Mouse (Mus musculus) left cerebral cortex, postnatal 10 days (tissue): ENCODE data around the gene Gm19684. TPM values are rescaled to one million over a fixed set of nuclear protein-coding genes. Genes with fewer than 3 reads are reported as not detected.
A peak's percentile ranks its signal among the peaks of the same experiment; 100 is the strongest.
"Not testable (repeated sequence)": the region's sequence is repeated elsewhere in the genome, so short reads cannot be mapped to it uniquely, and the experiment has no call there.

Experiments used
- DNase-seq, 2 experiments: peaks; one replicate each; pipeline ENCODE4 v3.0.0; 2021 to 2022; ENCODE audit warnings: low spot score in 2 of 2, mixed read lengths in 1 of 2; ENCODE audit errors: extremely low spot score in 1 of 2
- intact Hi-C: fragments of 180-260 bp; cut with DNase I; formaldehyde crosslinking; loops from one replicate; pipeline ENCODE4 v1.15.1; 2025
- total RNA-seq, 2 experiments: library from RNA; stranded (reverse); gene quantifications; 2 replicates each; pipeline ENCODE4 v1.2.3; 2021

Gene Gm19684
- total RNA-seq, result not detected

GRCm38 (mm10) chr17:36121352-36122020 is at the start of gene Gm19684:
Gene Gm19684, plus strand, starts transcription at chr17:36121678.
- intact Hi-C loops, result not testable (repeated sequence)
- peak in 1 of 2 experiments; percentile 20 for DNase-seq

DNA sequence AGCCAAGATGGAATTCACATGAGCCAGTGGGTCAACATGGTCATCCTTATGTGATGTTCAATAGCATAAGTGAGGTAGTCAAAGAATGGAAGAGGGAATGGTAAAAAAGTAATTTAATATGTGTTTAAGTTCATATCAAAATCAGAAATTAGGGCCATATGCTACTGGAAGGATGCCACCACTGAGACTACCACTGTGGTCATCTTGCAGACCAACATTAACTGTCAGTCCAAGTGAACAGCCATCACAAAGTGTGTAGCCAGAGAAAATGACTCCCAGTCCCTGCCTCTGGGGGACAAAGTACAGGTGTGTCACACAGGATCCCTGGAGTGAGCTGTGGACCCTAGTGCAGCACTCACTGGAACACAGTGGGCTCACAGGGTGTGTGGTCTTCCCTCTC is 39.6 kb upstream of the Gm19684 start:
- intact Hi-C loops, DNase-seq: not testable (repeated sequence)

DNA sequence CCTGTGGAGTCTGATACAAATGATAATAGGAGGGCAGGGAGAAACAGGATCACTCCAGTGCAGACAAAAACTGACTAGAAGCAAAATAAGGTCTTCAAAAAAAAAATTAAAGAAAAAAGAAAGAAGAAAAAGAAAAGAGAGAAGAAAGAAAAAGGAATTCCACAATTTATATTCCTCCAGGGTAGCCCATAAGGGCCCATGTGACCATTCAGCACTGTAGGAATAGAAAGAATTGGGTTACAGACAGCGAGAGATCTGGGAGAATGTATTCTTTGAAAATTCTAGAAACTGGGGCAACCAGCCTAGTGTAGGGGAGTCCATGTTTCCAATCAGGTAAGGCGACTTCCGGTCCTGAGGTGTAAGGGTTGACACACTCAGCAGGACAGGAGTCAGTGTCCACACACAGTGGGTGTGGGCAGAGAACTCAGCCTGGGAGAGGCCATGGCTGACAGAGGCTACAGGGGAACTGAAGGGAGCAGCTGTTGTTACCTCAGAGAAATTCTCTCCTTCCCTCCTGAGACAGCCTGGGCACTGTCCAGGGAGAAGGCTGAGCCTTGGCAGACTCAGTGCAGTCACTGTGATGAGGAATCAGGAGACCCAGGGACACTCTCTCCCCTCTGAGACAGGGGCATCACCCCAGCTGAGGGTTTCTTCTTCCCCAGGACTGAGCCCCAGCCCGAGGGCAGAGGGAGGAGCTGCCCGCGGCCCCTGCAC is 38.8 kb upstream of the Gm19684 start:
- DNase-seq, intact Hi-C loops: not testable (repeated sequence)

DNA sequence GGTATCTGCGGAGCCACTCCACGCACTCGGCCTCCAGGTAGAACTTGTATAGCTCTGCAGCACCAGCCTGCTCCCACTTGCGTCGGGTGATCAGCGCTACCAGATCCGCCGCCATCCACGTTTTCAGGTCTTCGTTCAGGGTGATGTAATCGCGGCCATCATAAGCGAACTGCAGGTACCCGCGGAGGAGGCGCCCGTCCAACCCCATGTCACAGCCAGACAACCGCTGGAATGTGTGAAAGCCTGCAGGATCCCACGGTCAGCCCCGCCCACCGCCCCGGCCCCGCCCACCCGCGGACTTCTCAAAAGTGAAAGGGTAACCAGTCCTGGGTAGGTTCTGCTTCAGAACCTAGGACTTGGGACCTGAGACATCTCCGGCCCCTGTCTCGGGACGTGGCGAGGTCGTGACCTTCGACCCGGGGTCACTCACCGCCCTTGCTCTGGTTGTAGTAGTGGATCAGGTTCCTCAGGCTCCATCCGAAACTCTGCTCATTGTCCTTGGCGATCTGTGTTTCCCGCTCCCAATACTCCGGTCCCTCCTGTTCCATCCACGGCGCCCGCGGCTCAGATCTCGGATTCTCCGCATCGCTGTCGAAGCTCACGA is 38.1 kb upstream of the Gm19684 start:
- peak in 1 of 2 experiments; percentile 47 for DNase-seq
- intact Hi-C loops, result no loop called here

GRCm38 (mm10) chr17:36083870-36084451 is 37.5 kb upstream of the Gm19684 start:
- DNase-seq, result no peak
- intact Hi-C loops, result no loop called here

DNA sequence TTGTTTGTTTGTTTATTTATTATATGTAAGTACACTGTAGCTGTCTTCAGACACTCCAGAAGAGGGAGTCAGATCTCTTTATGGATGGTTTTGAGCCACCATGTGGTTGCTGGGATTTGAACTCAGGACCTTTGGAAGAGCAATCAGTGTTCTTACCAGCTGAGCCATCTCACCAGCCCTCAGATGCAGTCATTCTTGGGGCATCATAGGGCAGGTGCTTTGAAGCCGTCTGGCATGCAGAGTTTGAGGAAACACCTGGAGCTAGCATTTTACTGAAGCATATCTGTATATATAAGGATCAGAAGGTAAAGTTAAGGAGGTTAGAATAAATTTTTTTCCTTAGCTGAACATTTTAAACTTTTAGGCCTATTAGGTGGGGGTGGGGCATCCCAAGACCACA is 35.5 kb upstream of the Gm19684 start:
- intact Hi-C loops, DNase-seq: not testable (repeated sequence)

- DNase-seq, intact Hi-C loops: not testable (repeated sequence)
Measured at GRCm38 (mm10) chr17:36091933-36092332, 29.5 kb upstream of the Gm19684 start.

DNA sequence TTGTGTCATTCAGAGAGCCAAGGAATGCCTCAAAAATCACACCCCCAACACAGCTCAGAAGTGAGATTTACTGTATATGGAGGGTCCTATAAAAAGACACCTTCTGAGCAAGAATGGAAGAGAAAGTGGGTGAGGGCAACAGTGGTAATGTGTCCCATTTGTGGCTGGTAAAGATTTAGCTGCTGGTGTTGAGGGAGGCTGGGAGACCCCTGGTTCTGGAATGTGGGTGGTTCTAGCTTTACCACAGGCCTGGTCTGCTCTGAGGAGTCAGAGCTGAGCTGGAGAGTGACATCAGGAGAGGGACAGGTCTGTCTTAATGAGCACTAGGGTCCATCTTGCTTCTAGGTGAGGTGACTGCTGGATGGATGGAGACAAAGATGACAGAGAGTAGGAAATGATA is 29.0 kb upstream of the Gm19684 start:
- DNase-seq, intact Hi-C loops: not testable (repeated sequence)

GRCm38 (mm10) chr17:36093936-36094335 is 27.5 kb upstream of the Gm19684 start:
- intact Hi-C loops, result no loop called here
- DNase-seq, result no peak

DNA sequence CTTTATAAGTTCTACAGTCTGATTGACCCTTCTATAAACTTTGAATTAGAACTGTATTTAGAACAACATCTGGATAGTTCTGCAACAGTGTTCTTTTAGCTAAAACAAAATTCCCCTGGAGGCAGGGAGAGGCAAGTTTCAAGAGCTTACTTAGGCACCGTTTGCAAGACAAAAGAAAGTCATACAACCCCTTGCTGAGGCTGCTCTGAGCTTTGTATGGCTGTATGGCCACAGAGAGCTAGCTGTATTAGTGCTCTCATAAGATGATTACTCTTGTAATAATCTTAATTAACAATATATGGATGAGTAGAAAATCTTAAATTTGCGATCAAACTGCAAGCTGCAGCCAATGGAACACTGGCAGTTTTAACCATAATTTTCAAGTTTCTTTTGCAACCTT is 21.9 kb upstream of the Gm19684 start:
- DNase-seq, intact Hi-C loops: not testable (repeated sequence)

DNA sequence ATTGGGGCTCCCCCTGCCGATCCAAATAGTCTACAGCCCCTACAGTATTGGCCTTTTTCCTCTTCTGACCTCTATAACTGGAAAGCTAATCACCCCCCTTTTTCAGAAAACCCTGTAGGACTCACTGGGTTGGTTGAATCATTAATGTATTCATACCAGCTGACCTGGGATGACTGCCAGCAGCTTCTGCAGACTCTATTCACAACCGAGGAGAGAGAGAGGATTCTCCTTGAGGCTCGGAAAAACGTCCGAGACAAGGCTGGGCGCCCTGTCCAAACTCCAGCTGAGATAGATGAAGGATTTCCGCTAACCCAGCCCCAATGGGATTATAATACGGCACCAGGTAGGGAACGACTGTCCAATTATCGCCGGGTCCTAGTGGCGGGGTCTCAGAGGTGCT is 19.4 kb upstream of the Gm19684 start:
- DNase-seq, intact Hi-C loops: not testable (repeated sequence)

DNA sequence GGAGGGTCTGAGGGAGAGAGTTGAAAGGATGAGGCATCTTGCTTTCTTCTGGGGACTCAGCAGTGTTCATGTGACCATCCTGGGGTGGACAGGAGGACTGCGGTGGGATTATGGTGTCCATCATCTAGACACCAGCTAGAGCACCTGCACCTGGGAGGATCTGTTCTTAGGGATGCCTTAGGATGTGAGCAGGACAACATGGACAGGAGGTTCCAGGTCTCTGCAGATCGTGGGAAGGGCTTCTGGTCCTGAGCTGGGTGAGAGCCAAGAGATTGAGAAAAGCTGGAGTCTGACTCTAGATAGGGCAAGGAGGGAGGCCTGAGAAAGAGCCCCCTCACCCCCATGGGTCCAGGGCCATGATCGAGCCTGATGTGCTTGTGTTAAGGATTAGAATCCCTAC is 11.3 kb upstream of the Gm19684 start:
- intact Hi-C loops, result loop anchor here (5.0 kb wide), 1 partner anchor 113 kb away; no protein-coding TSS in a partner anchor
- DNase-seq, result not testable (repeated sequence)

GRCm38 (mm10) chr17:36110641-36111509 is 10.6 kb upstream of the Gm19684 start:
- DNase-seq, result peak in 1 of 2 experiments; percentile 43
- intact Hi-C loops, result loop anchor here (5.0 kb wide), 1 partner anchor 114 kb away; no protein-coding TSS in a partner anchor

- DNase-seq, result peak in 1 of 2 experiments; percentile 29
- intact Hi-C loops, result loop anchor here (5.0 kb wide), 1 partner anchor 114 kb away; no protein-coding TSS in a partner anchor
Measured at GRCm38 (mm10) chr17:36111510-36111868, 10.0 kb upstream of the Gm19684 start.

GRCm38 (mm10) chr17:36113979-36114593 is 7.4 kb upstream of the Gm19684 start:
- DNase-seq, result not testable (repeated sequence)
- intact Hi-C loops, result loop anchor here (5.0 kb wide), 1 partner anchor 117 kb away; no protein-coding TSS in a partner anchor

GRCm38 (mm10) chr17:36116545-36116944 is 4.9 kb upstream of the Gm19684 start:
- intact Hi-C loops, DNase-seq: not testable (repeated sequence)

GRCm38 (mm10) chr17:36120839-36121238 is 639 bp upstream of the Gm19684 start:
- DNase-seq, intact Hi-C loops: not testable (repeated sequence)

DNA sequence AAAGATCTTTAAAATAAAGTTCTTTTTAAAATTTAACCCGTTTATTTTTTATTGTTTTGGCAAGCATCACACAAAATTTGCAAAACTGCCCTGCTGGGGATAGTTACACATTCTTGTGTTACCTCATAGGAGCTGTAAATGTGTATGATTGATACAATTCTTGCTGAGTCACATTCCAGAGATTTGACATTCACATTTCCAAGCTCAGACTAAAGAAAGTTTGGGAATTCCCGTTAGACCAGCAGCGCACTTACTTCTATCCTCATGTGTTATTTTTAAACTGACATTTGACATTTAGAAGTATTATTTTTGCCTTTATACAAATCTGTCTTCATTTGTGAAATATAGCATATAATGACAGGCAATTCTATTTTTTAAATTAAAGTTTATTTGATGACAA is 2.6 kb downstream of the Gm19684 start:
- intact Hi-C loops, DNase-seq: not testable (repeated sequence)
